Mouse (Mus musculus): ENCODE measurements around the gene Cep89.
A peak's percentile ranks its signal among the peaks of the same experiment; 100 is the strongest.

Gene Cep89

DNA sequence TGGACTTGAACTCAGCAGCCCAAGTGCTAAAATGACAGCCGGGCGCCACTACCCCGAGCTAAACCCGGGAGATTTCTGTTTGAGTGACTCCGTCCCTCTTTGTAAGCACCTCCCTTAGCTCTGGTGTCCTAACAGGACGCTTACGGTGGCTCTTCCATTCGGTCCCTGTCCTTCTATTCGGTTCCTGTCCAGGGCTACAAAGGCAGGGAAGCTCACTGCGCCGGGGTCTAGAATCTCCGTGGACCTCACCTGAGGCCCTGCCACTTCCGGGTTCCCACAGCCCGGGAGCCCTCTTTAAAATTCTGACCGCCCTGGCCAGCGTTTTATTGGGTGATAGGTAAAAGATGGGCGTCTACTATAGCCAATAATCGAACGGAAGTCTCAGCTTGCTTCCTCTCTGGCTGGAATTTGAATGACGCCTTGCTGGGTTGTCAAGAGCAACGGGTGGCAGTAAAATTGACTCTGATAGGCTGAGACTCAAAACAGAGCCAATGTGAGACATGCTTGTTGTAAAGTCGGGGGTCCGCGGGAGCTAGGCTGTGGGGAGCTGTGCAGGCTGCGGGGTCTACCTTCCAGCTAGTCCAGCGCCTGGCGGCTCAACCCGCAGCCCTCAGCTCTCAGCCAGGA is at the start of gene Cep89, which contains the start of gene Faap24:
Gene Cep89 (plus strand): TSS at position 494 of the 627 bp plus-strand sequence.
Gene Faap24 (minus strand): TSS at position 295 of the 627 bp plus-strand sequence.
- DNase-seq (ENCODE audit: low spot score in 2 of 2) = peak; percentile 95 to 98

GRCm38 (mm10) chr7:35347918-35348700 is 48.7 kb upstream of the Cep89 start:
- no peak for DNase-seq (ENCODE audit: low spot score in 2 of 2)

GRCm38 (mm10) chr7:35349022-35349421 is 47.8 kb upstream of the Cep89 start:
- no peak for DNase-seq (ENCODE audit: low spot score in 2 of 2)

GRCm38 (mm10) chr7:35349886-35350684 is 46.8 kb upstream of the Cep89 start:
- no peak for DNase-seq (ENCODE audit: low spot score in 2 of 2)

DNA sequence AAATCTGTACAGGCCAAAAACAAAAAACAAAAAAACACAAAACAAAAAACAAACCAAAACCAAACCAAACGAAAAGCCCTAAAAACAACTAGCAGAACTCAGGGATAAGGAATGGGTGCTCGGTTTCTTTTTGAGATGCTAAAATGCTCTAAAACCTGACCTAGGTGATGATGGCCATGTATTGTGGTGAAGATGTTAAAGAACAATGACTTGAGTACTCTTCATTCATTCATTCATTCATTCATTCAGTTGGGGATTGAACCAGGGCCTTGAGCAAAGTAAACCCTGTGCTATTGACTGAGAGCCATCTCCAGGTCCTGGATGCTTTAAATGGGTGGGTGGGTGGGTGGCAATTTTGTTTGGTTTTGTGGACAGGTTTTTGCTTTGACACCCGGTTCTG is 45.7 kb upstream of the Cep89 start:
- DNase-seq (ENCODE audit: low spot score in 2 of 2) = no peak

DNA sequence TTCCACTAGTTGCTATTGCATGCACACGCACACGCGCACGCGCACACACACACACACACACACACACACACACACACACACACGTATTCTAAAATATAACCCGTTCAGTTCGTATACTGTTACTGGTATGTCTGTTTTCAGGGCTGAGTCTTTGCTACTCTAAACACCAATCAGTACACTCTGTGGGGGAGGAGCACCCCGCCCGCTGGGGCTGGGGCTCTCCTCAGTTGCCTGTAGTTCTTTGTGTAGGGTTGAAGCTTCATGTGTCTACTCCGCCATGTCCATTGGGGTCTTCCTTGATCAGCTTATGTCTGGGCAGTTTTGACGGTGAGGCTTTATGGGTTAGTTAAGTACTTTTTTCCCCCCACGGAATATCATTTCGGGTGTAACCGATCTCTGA is 43.5 kb upstream of the Cep89 start:
- DNase-seq (ENCODE audit: low spot score in 2 of 2) = no peak

DNA sequence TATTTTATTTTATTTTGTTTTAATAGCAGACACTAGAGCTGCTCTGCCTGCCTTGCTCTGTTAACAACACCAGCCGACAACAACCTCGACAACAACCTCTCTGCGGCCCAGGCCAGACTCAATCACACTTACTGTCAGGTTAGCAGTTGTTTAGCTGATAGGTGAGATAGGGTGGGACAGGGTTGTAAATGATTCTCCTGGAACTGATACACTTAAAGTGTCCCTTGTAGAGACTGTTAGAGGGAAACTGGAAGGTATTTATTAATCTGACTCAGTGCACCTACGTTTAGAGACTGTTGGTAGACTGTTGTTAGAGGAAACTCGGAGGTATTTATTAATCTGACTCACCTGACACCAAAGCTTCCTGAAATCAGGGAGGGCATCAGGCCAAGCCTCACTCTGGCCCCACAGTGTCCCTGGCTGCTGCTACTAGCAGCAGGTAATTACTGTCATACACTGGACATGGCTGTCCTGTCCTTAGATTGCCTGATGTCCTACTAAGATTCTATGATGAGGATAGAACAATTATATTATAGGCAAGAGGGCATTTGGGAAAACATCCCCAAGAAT is 41.4 kb upstream of the Cep89 start:
- DNase-seq (ENCODE audit: low spot score in 2 of 2) = no peak

- DNase-seq (ENCODE audit: low spot score in 2 of 2) = no peak
Observed at GRCm38 (mm10) chr7:35357621-35358020, 39.2 kb upstream of the Cep89 start.

- DNase-seq (ENCODE audit: low spot score in 2 of 2) = no peak
Observed at GRCm38 (mm10) chr7:35362253-35362652, 34.6 kb upstream of the Cep89 start.

DNA sequence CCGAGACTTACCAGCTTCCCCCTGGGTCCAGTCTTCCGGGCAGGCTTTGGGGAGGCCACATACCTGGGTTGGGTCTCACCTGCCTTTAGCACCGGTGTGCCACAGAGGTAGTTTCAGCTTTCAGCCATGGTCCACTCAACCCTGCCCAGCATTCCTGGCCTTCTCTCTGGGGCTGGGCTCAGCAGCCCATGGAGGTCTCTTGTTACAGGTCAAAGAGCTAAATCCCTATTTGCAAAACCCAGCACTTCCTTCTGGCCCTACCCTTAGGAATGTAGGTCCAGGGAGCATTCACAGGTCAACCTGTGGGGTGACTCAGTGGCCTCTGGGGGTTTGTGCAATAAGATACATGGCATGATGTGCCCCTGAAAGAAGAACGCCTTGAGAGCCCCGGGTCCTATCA is 34.0 kb upstream of the Cep89 start:
- no peak for DNase-seq (ENCODE audit: low spot score in 2 of 2)

GRCm38 (mm10) chr7:35365161-35365910 is 31.5 kb upstream of the Cep89 start:
- no peak for DNase-seq (ENCODE audit: low spot score in 2 of 2)

GRCm38 (mm10) chr7:35371096-35371495 is 25.7 kb upstream of the Cep89 start:
- DNase-seq (ENCODE audit: low spot score in 2 of 2) = no peak

DNA sequence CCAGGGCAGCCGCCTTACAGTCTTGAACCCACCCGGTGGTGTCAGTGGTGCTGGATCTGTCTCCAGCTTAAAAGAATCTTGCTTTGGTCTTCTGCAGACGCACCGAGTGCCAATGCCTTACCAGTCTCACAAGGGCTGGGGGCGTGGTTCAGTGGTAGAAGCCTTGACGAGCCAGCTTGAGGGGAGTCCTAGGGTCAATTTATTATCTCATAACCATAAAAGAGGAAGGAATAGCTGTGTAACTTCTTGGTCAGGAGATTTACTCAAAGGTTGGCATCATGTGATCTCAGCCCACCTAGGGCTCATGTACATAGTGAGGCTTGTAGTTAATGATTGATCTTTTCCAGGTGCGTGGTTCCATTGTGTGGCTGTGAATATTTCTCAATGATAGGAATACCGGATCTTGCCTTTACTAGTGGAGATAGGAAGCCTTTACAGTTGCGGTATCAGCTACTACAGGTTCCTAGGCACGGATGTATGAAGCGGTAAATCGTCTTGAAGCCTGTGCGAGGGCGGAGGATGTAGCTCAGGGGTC is 24.3 kb upstream of the Cep89 start:
- DNase-seq (ENCODE audit: low spot score in 2 of 2) = no peak

- DNase-seq (ENCODE audit: low spot score in 2 of 2) = no peak
Observed at GRCm38 (mm10) chr7:35373146-35373989, 23.5 kb upstream of the Cep89 start.

GRCm38 (mm10) chr7:35374265-35374664 is 22.6 kb upstream of the Cep89 start:
- DNase-seq (ENCODE audit: low spot score in 2 of 2) = no peak

- peak in 1 of 2 experiments; percentile 60 for DNase-seq (ENCODE audit: low spot score in 2 of 2)
Observed at GRCm38 (mm10) chr7:35376623-35377022, 20.2 kb upstream of the Cep89 start.

DNA sequence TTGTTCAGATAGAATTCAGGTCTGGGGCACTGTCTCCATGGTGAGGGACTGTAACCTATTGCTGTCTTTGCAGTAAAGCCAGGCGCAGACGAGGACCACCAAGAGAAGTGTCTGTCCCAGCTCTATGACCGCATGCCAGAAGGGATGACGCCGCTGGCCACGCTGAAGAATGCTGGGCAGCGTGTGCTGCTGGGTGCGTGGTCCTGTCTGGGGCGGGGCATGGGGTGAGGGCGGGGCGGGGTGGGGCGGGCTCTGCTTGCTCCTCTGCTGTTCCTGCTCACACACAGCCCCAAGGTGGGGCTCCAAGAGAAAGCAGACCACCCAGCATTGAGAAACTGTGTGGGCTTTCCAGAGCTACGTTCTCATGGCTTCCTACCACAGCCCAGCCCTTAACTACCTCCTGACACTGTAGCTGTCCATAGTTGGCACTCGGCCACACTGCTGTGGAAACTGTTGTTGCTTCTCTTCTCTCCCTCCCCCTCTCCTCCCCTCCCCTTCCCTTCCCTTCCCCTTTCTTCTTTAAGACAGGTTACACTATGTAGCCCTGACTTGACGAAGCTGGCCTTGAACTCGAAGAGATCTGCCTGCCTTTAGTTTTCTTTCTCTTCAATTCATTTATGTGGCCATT is 17.2 kb upstream of the Cep89 start:
- DNase-seq (ENCODE audit: low spot score in 2 of 2) = no peak

GRCm38 (mm10) chr7:35380351-35380750 is 16.5 kb upstream of the Cep89 start:
- DNase-seq (ENCODE audit: low spot score in 2 of 2) = no peak

GRCm38 (mm10) chr7:35381861-35382260 is 15.0 kb upstream of the Cep89 start:
- no peak for DNase-seq (ENCODE audit: low spot score in 2 of 2)

Data from cerebellum, postnatal 4 days (tissue).